Mouse (Mus musculus) liver, embryonic 11.5 days (tissue): ENCODE data around the gene Ms4a15. TPM values are rescaled to one million over a fixed set of nuclear protein-coding genes. Genes with fewer than 3 reads are reported as not detected.
A peak's percentile ranks its signal among the peaks of the same experiment; 100 is the strongest.

ENCODE experiments used
- ATAC-seq: fragments of 200-750 bp; cut with Nextera tagmentation; replicated peaks from 2 replicates; pipeline ENCODE4 v1.8.0; 2017; ENCODE audit warnings: moderate number of reproducible peaks, mild to moderate bottlenecking, moderate TSS enrichment, moderate library complexity; ENCODE audit not compliant: low FRiP score
- DNase-seq: peaks from one replicate; pipeline ENCODE4 v3.0.0-alpha.2; 2017; ENCODE audit warnings: low spot score
- H3K27ac ChIP-seq: fragments of 300-500 bp; sonication (generic); 2 replicates; pipeline ENCODE4 v1.5.1; 2014; ENCODE audit warnings: mild to moderate bottlenecking, low read depth, low read length, control low read depth
- H3K27me3 ChIP-seq: fragments of 300-500 bp; sonication (generic); replicated peaks from 2 replicates; pipeline ENCODE4 v1.6.1; 2014; ENCODE audit warnings: low read length, mixed read lengths; ENCODE audit not compliant: control insufficient read depth, insufficient read depth
- H3K36me3 ChIP-seq: fragments of 300-500 bp; sonication (generic); 2 replicates; pipeline ENCODE4 v1.6.1; 2014; ENCODE audit warnings: mild to moderate bottlenecking, low read length, moderate library complexity, mixed read lengths; ENCODE audit not compliant: control insufficient read depth, insufficient read depth
- H3K4me1 ChIP-seq: fragments of 300-500 bp; sonication (generic); replicated peaks from 2 replicates; pipeline ENCODE4 v1.6.1; 2014; ENCODE audit warnings: low read length, mixed read lengths; ENCODE audit not compliant: control insufficient read depth, insufficient read depth
- H3K4me2 ChIP-seq: fragments of 300-500 bp; sonication (generic); 2 replicates; pipeline ENCODE4 v1.6.1; 2014; ENCODE audit warnings: mild to moderate bottlenecking, control low read depth, moderate library complexity
- H3K4me3 ChIP-seq: fragments of 300-500 bp; sonication (generic); 2 replicates; pipeline ENCODE4 v1.5.1; 2014; ENCODE audit warnings: low read depth, low read length, control low read depth
- H3K9ac ChIP-seq: fragments of 300-500 bp; sonication (generic); 2 replicates; pipeline ENCODE4 v1.6.1; 2014; ENCODE audit warnings: low read depth, low read length, control low read depth
- H3K9me3 ChIP-seq: fragments of 300-500 bp; sonication (generic); 2 replicates; pipeline ENCODE4 v1.6.1; 2016; ENCODE audit warnings: low read length, inconsistent platforms, mixed read lengths; ENCODE audit not compliant: control insufficient read depth
- WGBS: fragments of 180-500 bp; shearing (Covaris S2); extraction: QIAGEN DNeasy Blood & Tissue Kit; methylation state at CpG from one replicate; pipeline ENCODE4 v1.1.7; 2014; 5-methylcytosine and 5-hydroxymethylcytosine counted together
- polyA plus RNA-seq: library from polyadenylated mRNA; unstranded; fragments of >200 nt; fragmentation: Nextera tagmentation; extraction: Ambion mirVana; gene quantifications from 2 replicates; pipeline ENCODE4 v1.2.1, GENCODE M21; 2014

Gene Ms4a15
- polyA plus RNA-seq, 1 experiment from 2014 or later, result not detected

GRCm38 (mm10) chr19:10940097-10940800, 52.8 kb downstream of the Ms4a15 start:
- Histone ChIP-seq H3K9me3 (peaks cover 3% of the 10 kb centered on the region; the same call in 1 of the 2 replicates), H3K4me2 (peak overlapping the region; percentile 79), H3K27me3 (no peaks in the 10 kb centered on the region), H3K36me3 (peaks cover 16% of the 10 kb centered on the region), H3K4me3 (peak overlapping the region; percentile 40), H3K27ac (no peak overlapping the region), H3K4me1 (peaks cover 26% of the 10 kb centered on the region), H3K9ac (peak overlapping the region; percentile 64)
- DNase-seq (peak; percentile 83), ATAC-seq (peak; percentile 81)
- 21% methylated on average over 37 of the region's 37 CpGs for WGBS

- Histone ChIP-seq H3K4me2 (no peak overlapping the region), H3K36me3 (peaks cover 5% of the 10 kb centered on the region; the same call in 1 of the 2 replicates), H3K9me3 (peaks cover 3% of the 10 kb centered on the region; the same call in 1 of the 2 replicates), H3K27ac (no peak overlapping the region), H3K4me1 (peaks cover 26% of the 10 kb centered on the region), H3K4me3 (no peak overlapping the region), H3K9ac (no peak overlapping the region), H3K27me3 (no peaks in the 10 kb centered on the region)
- ATAC-seq, result no peak
- WGBS, result 13% methylated on average over 3 of the region's 3 CpGs
- no peak for DNase-seq
Measured at GRCm38 (mm10) chr19:10938771-10939170, 54.3 kb downstream of the Ms4a15 start.

- no peak within 1 kb of the TSS for H3K4me3 ChIP-seq
- peak; percentile 39 for DNase-seq
- H3K36me3 ChIP-seq, result no peaks in the 10 kb centered on the region
- H3K27me3 ChIP-seq, result no peaks in the 10 kb centered on the region
- ATAC-seq, result peak; percentile 77
- H3K4me2 ChIP-seq, result peak within 1 kb of the TSS; percentile 37
- no peak within 1 kb of the TSS; the same call in none of the 2 replicates for H3K27ac ChIP-seq
- peaks cover 26% of the 10 kb centered on the region for H3K4me1 ChIP-seq
- 25% methylated on average over 5 of the region's 5 CpGs for WGBS
- peaks cover 3% of the 10 kb centered on the region; the same call in 1 of the 2 replicates for H3K9me3 ChIP-seq
- peak within 1 kb of the TSS; percentile 14; the same call in 1 of the 2 replicates for H3K9ac ChIP-seq
Measured at GRCm38 (mm10) chr19:10937110-10937563, 55.9 kb downstream of the Ms4a15 start, which contains the start of gene Ptgdr2. Ptgdr2 (plus strand) TSS chr19:10937160.

- no peak overlapping the region for H3K27ac ChIP-seq
- no peaks in the 10 kb centered on the region for H3K27me3 ChIP-seq
- peaks cover 3% of the 10 kb centered on the region; the same call in 1 of the 2 replicates for H3K9me3 ChIP-seq
- H3K4me2 ChIP-seq, result no peak overlapping the region
- H3K9ac ChIP-seq, result no peak overlapping the region
- H3K4me3 ChIP-seq, result no peak overlapping the region
- H3K36me3 ChIP-seq, result no peaks in the 10 kb centered on the region
- no peak for DNase-seq
- WGBS, result 84% methylated on average over 5 of the region's 5 CpGs
- H3K4me1 ChIP-seq, result peaks cover 25% of the 10 kb centered on the region
- no peak for ATAC-seq
Measured at GRCm38 (mm10) chr19:10936077-10936476, 57.0 kb downstream of the Ms4a15 start.

- WGBS, result 39% methylated on average over 5 of the region's 5 CpGs
- no peak overlapping the region for H3K4me3 ChIP-seq
- ATAC-seq (no peak), DNase-seq (no peak)
- H3K9me3 ChIP-seq, result peaks cover 3% of the 10 kb centered on the region; the same call in 1 of the 2 replicates
- no peaks in the 10 kb centered on the region for H3K36me3 ChIP-seq
- no peaks in the 10 kb centered on the region for H3K27me3 ChIP-seq
- H3K4me1 ChIP-seq, result peaks cover 19% of the 10 kb centered on the region
- no peak overlapping the region for H3K9ac ChIP-seq
- H3K27ac ChIP-seq, result no peak overlapping the region
- H3K4me2 ChIP-seq, result no peak overlapping the region
Measured at GRCm38 (mm10) chr19:10935029-10935428, 58.0 kb downstream of the Ms4a15 start.

- Histone ChIP-seq H3K4me2 (no peak overlapping the region), H3K4me1 (no peaks in the 10 kb centered on the region; the same call in 1 of the 2 replicates), H3K4me3 (no peak overlapping the region), H3K27ac (no peak overlapping the region), H3K9ac (no peak overlapping the region), H3K36me3 (no peaks in the 10 kb centered on the region), H3K9me3 (no peaks in the 10 kb centered on the region), H3K27me3 (no peaks in the 10 kb centered on the region)
- ATAC-seq, result no peak
- 50% methylated on average over 2 of the region's 2 CpGs for WGBS
- no peak for DNase-seq
Measured at GRCm38 (mm10) chr19:10930641-10931040, 62.4 kb downstream of the Ms4a15 start.

Other genes with a start within 250 kb of the Ms4a15 start
- not detected in 2 replicates for gene Cd6, start 163.2 kb downstream of the Ms4a15 start, polyA plus RNA-seq
- 1.1 and 1.2 TPM in 2 replicates for gene Slc15a3, start 153.5 kb downstream of the Ms4a15 start, polyA plus RNA-seq
- 27.2 and 27.7 TPM in 2 replicates for gene Tmem132a, start 123.3 kb downstream of the Ms4a15 start, polyA plus RNA-seq
- gene Tmem109, start 111.2 kb downstream of the Ms4a15 start, polyA plus RNA-seq, result 42.7 and 45.4 TPM in 2 replicates
- gene Prpf19, start 98.0 kb downstream of the Ms4a15 start, polyA plus RNA-seq, result 45.7 and 46.8 TPM in 2 replicates
- not detected in 2 replicates for gene Zp1, start 72.6 kb downstream of the Ms4a15 start, polyA plus RNA-seq
- gene Ptgdr2, start 56.1 kb downstream of the Ms4a15 start, polyA plus RNA-seq, result not detected in 2 replicates
- gene Ccdc86, start 44.0 kb downstream of the Ms4a15 start, polyA plus RNA-seq, result 46.0 TPM in 2 replicates
- gene Ms4a10, start 18.6 kb downstream of the Ms4a15 start, polyA plus RNA-seq, result not detected in 2 replicates
- gene Ms4a18, start 24.8 kb upstream of the Ms4a15 start, polyA plus RNA-seq, result not detected in 2 replicates
- gene Ms4a8a, start 87.9 kb upstream of the Ms4a15 start, polyA plus RNA-seq, result not detected in 2 replicates
- not detected in 2 replicates for gene 1700017D01Rik, start 137.6 kb upstream of the Ms4a15 start, polyA plus RNA-seq
- not detected in 2 replicates for gene 1700025F22Rik, start 172.1 kb upstream of the Ms4a15 start, polyA plus RNA-seq
- not detected in 2 replicates for gene Ms4a13, start 203.5 kb upstream of the Ms4a15 start, polyA plus RNA-seq
- not detected in 2 replicates for gene Ms4a12, start 239.2 kb upstream of the Ms4a15 start, polyA plus RNA-seq